Mouse (Mus musculus): ENCODE results near the gene Chtf18. TPM values are rescaled to one million over a fixed set of nuclear protein-coding genes. Genes with fewer than 3 reads are reported as not detected.
"Not testable (repeated sequence)": the region's sequence is repeated elsewhere in the genome, so short reads cannot be mapped to it uniquely, and the experiment has no call there.

The Chtf18 gene
- 1 to 10 TPM; 3.1 to 3.3 TPM for total RNA-seq (2021)
- long read RNA-seq, experiment 1, partial matches to known transcripts, result 1 of 4 reads
- long read RNA-seq, experiment 1, other reads (novel, unspliced or antisense), result 1 of 4 reads
- long read RNA-seq, experiment 2, partial matches to known transcripts, result 0 of 3 reads
- long read RNA-seq, experiment 2, other reads (novel, unspliced or antisense), result 1 of 3 reads

DNA sequence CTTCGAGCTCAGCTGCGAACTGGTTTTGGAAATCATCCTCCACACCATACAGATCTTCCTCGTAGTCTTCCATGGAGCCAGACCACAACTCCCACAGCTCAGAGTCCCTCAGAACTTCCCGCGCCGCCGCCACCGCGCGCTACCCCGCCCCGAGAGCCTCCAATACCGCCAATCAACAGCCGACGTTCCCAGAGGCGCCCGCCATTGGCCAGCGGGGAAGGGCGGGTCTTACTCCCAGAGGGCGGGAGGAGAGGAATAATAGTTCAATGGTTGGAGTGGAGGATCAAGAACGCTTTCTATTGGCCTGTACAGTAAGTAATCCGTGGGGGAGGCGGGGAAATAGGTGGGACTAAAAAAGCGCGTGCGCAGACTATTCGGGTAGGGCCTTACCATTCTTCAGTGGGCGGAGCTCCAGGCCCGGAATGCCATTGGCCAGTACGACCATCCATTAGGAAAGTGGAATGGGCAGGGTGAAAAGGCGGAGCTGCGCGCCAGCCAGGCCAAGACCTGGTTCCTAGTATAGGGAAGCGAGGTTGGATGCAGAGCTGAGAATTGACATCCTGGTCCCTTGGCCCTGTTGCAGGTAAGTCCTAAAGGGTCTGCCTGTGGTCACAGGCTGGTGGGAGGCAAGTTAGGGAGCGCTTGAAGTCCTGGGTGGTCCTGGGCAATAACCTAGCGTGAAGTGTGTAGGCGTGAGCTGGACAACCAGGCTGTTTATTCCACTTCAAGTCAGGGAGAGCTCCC is at the start of gene Chtf18, which contains the start of gene Rpusd1:
Chtf18 (minus strand) TSS at position 155 of the 744 bp plus-strand sequence.
Rpusd1 (plus strand) TSS at position 406 of the 744 bp plus-strand sequence.
- DNase-seq (ENCODE audit: low spot score in 2 of 2), result peak; percentile 98 to 100

- no peak for DNase-seq (ENCODE audit: low spot score in 2 of 2)
Measured at GRCm38 (mm10) chr17:25775318-25776062, 48.3 kb upstream of the Chtf18 start.

- DNase-seq (ENCODE audit: low spot score in 2 of 2), result peak; percentile 98 to 99
Measured at GRCm38 (mm10) chr17:25773549-25774120, 46.4 kb upstream of the Chtf18 start, which contains the start of gene Narfl. Narfl (plus strand) TSS chr17:25773776.

GRCm38 (mm10) chr17:25769331-25769730 is 42.1 kb upstream of the Chtf18 start:
- DNase-seq (ENCODE audit: low spot score in 2 of 2), result no peak

- DNase-seq (ENCODE audit: low spot score in 2 of 2), result no peak
Measured at GRCm38 (mm10) chr17:25765886-25766285, 38.7 kb upstream of the Chtf18 start.

- no peak for DNase-seq (ENCODE audit: low spot score in 2 of 2)
Measured at GRCm38 (mm10) chr17:25762591-25762990, 35.4 kb upstream of the Chtf18 start.

DNA sequence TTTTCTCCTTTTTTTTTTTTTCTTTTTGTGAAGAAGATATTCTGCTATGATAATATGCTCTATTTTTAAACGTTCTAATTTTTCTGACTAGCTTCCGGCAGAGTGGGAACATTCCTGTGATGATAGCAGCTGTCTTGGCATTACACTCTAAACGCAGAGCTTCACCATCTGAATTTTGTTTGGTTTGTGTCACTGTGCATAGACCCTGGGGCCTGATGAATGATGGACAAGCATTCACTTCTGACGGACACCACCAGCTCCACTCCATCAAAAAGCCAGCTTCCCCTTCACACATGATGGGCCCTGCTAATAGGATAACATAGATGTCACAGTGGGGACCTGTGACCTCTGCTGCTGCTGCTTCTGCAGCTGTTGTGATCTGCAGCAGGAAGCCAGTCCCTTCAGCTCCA is 34.3 kb upstream of the Chtf18 start:
- DNase-seq (ENCODE audit: low spot score in 2 of 2), result peak; percentile 41 to 72

- DNase-seq (ENCODE audit: low spot score in 2 of 2), result no peak
Measured at GRCm38 (mm10) chr17:25760148-25760547, 32.9 kb upstream of the Chtf18 start.

GRCm38 (mm10) chr17:25757691-25758090 is 30.5 kb upstream of the Chtf18 start:
- no peak for DNase-seq (ENCODE audit: low spot score in 2 of 2)

- DNase-seq (ENCODE audit: low spot score in 2 of 2), result no peak
Measured at GRCm38 (mm10) chr17:25756378-25757242, 29.4 kb upstream of the Chtf18 start.

DNA sequence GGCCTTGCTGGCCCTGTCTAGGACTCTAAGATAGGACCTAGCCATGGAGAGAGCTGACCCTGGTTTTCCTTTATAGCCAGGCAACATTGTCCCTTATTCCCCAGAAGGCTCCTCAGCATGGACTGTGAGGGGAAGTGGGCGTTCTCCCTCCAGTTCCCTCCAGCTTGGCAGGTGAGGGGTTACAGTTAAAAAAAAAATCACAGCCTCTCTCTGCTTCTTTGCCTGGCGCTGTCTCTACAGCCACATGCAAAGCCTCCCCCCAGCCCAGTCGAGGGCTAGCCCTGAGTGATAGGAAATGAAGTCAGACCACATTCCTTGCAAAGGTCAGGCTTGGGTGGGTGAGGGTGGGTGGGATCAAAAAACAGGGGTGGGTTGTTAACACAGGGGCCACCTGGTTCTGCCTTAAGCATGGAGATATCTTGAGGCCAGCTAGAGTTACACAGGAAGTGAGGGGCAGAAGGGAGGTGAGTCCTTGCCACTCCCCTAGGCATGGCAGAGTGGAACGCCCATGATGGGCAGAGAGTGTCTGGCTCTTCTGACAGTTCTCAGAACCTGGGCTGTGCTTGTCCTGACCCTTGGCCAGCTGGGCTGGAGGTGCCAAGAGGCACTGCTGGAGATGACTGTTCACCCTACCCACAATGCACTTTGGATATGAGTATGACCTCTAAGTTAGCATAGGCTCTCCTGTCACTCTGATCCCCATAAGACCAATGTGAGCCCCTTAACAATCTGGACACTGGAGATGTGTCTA is 28.6 kb upstream of the Chtf18 start:
- no peak for DNase-seq (ENCODE audit: low spot score in 2 of 2)

DNA sequence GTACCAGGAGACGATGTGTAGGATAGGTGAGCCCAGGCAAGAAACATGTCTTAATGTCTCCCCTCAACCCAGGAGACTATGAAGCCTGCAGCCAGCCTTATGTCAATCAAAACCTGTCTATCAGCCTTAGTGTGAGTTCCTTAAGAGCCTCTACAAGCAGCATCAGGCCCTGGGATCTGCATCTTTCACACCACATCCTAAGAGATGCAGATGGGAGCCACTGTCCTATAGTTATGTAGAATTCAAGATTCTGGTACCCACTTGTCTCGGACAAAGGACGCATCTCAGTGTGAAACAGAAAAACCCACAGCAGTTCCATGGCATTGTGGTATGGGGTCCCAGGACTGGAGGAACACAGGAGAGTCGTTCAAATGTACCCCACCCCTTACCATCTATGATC is 27.9 kb upstream of the Chtf18 start:
- DNase-seq (ENCODE audit: low spot score in 2 of 2), result no peak

DNA sequence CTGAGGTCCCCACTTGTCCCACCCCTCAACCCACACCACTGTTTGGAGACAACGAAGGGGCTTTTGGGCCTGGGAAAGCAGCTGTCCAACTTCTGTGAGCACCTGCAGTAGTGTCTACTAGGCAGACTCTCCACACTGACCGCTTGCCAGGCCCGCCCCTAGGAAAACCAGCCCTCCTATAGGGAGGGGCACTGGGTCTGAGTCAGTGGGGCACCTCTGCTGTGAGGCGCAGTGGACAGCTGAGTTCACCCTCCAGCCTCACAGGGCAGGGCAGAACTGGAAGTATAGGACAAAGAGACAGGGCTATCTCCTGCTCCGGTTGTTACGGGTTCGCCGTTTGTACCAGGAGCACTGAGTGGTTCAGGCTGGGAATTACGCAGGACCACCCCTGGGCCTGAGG is 27.0 kb upstream of the Chtf18 start, which contains the start of gene Msln:
Msln (minus strand) TSS at position 138 of the 400 bp plus-strand sequence.
- no peak for DNase-seq (ENCODE audit: low spot score in 2 of 2)

DNA sequence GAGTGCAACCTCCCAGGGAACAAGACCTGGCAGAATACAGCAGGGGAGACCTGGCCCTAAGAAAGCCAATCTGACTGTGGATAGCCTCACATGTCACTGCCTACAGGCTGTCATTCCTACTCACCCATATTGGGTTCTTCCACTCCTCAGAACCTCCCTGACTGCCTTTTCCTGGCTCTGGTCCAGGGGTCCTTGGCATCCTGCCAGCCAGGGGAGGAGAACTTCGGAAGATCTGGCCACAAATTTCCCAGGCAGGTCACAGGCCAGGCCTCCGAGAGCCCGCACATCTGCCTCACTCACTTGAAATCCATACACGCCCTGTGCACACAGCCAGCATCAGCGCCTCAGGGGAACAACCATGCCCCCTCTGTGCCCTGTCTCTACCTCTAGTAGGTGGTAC is 24.2 kb upstream of the Chtf18 start:
- peak in 1 of 2 experiments; percentile 35 for DNase-seq (ENCODE audit: low spot score in 2 of 2)

GRCm38 (mm10) chr17:25749314-25749713 is 22.1 kb upstream of the Chtf18 start:
- no peak for DNase-seq (ENCODE audit: low spot score in 2 of 2)

DNA sequence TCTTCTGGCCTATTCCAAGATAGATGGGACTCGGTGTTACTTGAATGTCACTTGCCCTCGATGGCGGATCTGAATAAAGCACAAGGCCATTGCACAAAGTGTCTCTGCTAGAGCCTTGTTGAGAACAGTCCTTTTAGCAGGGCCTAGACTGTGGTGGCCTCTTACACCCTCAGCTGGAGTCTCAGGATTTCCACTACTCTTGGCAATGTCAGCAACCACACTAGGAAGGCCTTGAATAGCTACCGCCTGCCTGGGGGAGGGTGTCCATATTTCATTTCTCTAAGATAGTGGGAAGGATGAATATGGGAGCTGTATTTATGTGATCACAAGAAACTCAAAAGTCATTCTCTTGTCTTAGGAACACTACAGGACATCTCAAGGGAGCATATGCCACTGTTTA is 21.0 kb upstream of the Chtf18 start:
- no peak for DNase-seq (ENCODE audit: low spot score in 2 of 2)

GRCm38 (mm10) chr17:25744311-25744710 is 17.1 kb upstream of the Chtf18 start:
- no peak for DNase-seq (ENCODE audit: low spot score in 2 of 2)

GRCm38 (mm10) chr17:25743831-25744230 is 16.6 kb upstream of the Chtf18 start:
- DNase-seq (ENCODE audit: low spot score in 2 of 2), result no peak

GRCm38 (mm10) chr17:25741471-25741870 is 14.3 kb upstream of the Chtf18 start:
- DNase-seq (ENCODE audit: low spot score in 2 of 2), result not testable (repeated sequence)

GRCm38 (mm10) chr17:25738861-25739260 is 11.6 kb upstream of the Chtf18 start:
- DNase-seq (ENCODE audit: low spot score in 2 of 2), result no peak

Data from layer of hippocampus, postnatal 14 days (tissue).